In the genomic region with DNA sequence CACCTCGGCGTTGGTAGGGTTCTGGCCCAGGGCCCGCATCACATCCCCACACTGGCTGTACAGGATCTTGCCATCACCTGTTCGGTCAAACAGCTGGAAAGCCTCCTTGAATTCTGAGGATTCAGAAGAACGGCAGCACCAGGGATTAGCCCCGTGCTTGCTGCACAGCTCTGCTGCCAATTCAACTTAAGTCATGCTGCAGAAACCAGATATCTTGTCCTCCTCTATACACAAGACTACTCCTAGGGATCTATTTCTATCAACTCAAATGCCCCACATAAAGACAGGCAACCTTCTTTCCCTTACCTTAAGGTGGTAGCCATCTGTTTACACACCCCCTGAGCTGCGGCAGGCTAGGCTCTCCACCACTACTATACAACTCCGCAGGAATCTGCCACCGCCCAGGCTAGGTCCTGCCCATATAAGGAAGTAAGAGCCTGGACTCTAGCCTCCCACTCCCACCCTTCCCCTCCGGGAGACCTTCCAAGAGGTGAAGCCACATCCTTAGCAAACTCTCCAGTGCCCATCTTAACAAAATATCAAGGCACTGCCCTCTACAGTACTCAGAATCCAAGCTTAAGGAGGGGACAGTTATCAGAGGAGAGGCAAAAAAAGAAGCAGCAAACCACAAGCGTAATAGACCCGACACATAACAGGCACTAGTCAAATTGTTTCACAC, we compare ENCODE assay signal across 8 mouse cellular contexts. TPM values are rescaled to one million over a fixed set of nuclear protein-coding genes. Genes with fewer than 3 reads are reported as not detected.
A peak's percentile ranks its signal among the peaks of the same experiment; 100 is the strongest.
DNase-seq lines count a peak whose midpoint lies in the region; ATAC-seq and TF ChIP-seq lines count a peak whose summit lies in the region.

No protein-coding gene starts in this region.

- ATAC-seq in hindbrain, postnatal 0 days: peak; percentile 22
- peak; percentile 25 for ATAC-seq in limb, embryonic 14.5 days (ENCODE audit: low FRiP score, low read depth)
- peak; percentile 28; the same call in 1 of the 2 replicates for ATAC-seq in midbrain, embryonic 14.5 days (ENCODE audit: low FRiP score, low TSS enrichment)
- peak; percentile 75 for ATAC-seq in stomach, embryonic 16.5 days (ENCODE audit: insufficient read depth, low FRiP score)

- H3K4me1 ChIP-seq in hindbrain, postnatal 0 days (ENCODE audit: insufficient read depth, low read length): peaks cover 14% of the 10 kb centered on the region
- H3K4me1 ChIP-seq in limb, embryonic 14.5 days (ENCODE audit: control insufficient read depth, insufficient read depth, low read length): peaks cover 17% of the 10 kb centered on the region
- peaks cover 24% of the 10 kb centered on the region for H3K4me1 ChIP-seq in midbrain, embryonic 14.5 days (ENCODE audit: control insufficient read depth, insufficient read depth, low read length)
- peaks cover 37% of the 10 kb centered on the region for H3K4me1 ChIP-seq in stomach, embryonic 16.5 days (ENCODE audit: control insufficient read depth, insufficient read depth, low read length)

- no peak for TF ChIP-seq POLR2A in limb, embryonic 14.5 days (IDR thresholded peaks at IDR 0.05; ENCODE audit: borderline replicate concordance, extremely low read depth, insufficient read depth, insufficient read length)

- TF ChIP-seq CTCF in gastrocnemius, adult 2 months (IDR thresholded peaks at IDR 0.05): no peak
- TF ChIP-seq CTCF in hindbrain, postnatal 0 days (IDR thresholded peaks at IDR 0.05; ENCODE audit: low read depth): no peak

- WGBS in hindbrain, postnatal 0 days: 23% methylated on average over 12 of the region's 12 CpGs
- 19% methylated on average over 12 of the region's 12 CpGs for WGBS in limb, embryonic 14.5 days
- 29% methylated on average over 12 of the region's 12 CpGs for WGBS in midbrain, embryonic 14.5 days
- 10% methylated on average over 12 of the region's 12 CpGs for WGBS in stomach, embryonic 16.5 days

- no peaks in the 10 kb centered on the region for H3K9me3 ChIP-seq in hindbrain, postnatal 0 days (ENCODE audit: low read length)
- no peaks in the 10 kb centered on the region for H3K9me3 ChIP-seq in limb, embryonic 14.5 days (ENCODE audit: control insufficient read depth, low read length)
- H3K9me3 ChIP-seq in midbrain, embryonic 14.5 days (ENCODE audit: control insufficient read depth, low read length): no peaks in the 10 kb centered on the region
- H3K9me3 ChIP-seq in stomach, embryonic 16.5 days (replicated peaks; ENCODE audit: control insufficient read depth, low read length): no peaks in the 10 kb centered on the region

- intact Hi-C loops in gastrocnemius, adult 2 months (cut with DNase I): loop anchor here (2.0 to 5.0 kb wide), 2 partner anchors 32 to 35 kb away; a partner anchor contains a TSS

- peak; percentile 30 for DNase-seq in thymus, postnatal 0 days (ENCODE audit: low spot score)
- DNase-seq in thymus, postnatal 10 days (ENCODE audit: low spot score in 2 of 2): no peak
- peak; percentile 73 to 74 for DNase-seq in cerebellum, postnatal 10 days
- DNase-seq in gastrocnemius, adult 2 months: peak; percentile 75
- DNase-seq in hindbrain, postnatal 0 days (ENCODE audit: low spot score): peak; percentile 67
- DNase-seq in limb, embryonic 14.5 days (ENCODE audit: low spot score): peak; percentile 77
- peak; percentile 69 for DNase-seq in midbrain, embryonic 14.5 days

- peak overlapping the region; percentile 75 for H3K9ac ChIP-seq in hindbrain, postnatal 0 days (replicated peaks; ENCODE audit: low read length)
- peak overlapping the region; percentile 76 for H3K9ac ChIP-seq in limb, embryonic 14.5 days (ENCODE audit: low read depth, low read length, severe bottlenecking)
- peak overlapping the region; percentile 72 for H3K9ac ChIP-seq in midbrain, embryonic 14.5 days (replicated peaks; ENCODE audit: low read length)
- peak overlapping the region; percentile 93 for H3K9ac ChIP-seq in stomach, embryonic 16.5 days (ENCODE audit: low read length)

- H3K36me3 ChIP-seq in hindbrain, postnatal 0 days (ENCODE audit: insufficient read depth, low read length): peaks cover 27% of the 10 kb centered on the region
- H3K36me3 ChIP-seq in limb, embryonic 14.5 days (ENCODE audit: control insufficient read depth, insufficient read depth, low read length): peaks cover 41% of the 10 kb centered on the region
- H3K36me3 ChIP-seq in midbrain, embryonic 14.5 days (ENCODE audit: control insufficient read depth, insufficient read depth, low read length): peaks cover 42% of the 10 kb centered on the region
- H3K36me3 ChIP-seq in stomach, embryonic 16.5 days (ENCODE audit: control insufficient read depth, insufficient read depth, low read length): peaks cover 16% of the 10 kb centered on the region; the same call in 1 of the 2 replicates

- H3K27ac ChIP-seq in gastrocnemius, adult 2 months: peak overlapping the region; percentile 100
- peak overlapping the region; percentile 91 for H3K27ac ChIP-seq in hindbrain, postnatal 0 days
- peak overlapping the region; percentile 97 for H3K27ac ChIP-seq in limb, embryonic 14.5 days (replicated peaks; ENCODE audit: low read depth, low read length)
- H3K27ac ChIP-seq in midbrain, embryonic 14.5 days (replicated peaks; ENCODE audit: low read depth, low read length): peak overlapping the region; percentile 91
- H3K27ac ChIP-seq in stomach, embryonic 16.5 days (ENCODE audit: low read length): peak overlapping the region; percentile 99

- H3K4me2 ChIP-seq in hindbrain, postnatal 0 days (ENCODE audit: low read depth, low read length): peak overlapping the region; percentile 71
- H3K4me2 ChIP-seq in limb, embryonic 14.5 days (replicated peaks; ENCODE audit: low read depth, low read length, severe bottlenecking): peak overlapping the region; percentile 66
- H3K4me2 ChIP-seq in midbrain, embryonic 14.5 days (ENCODE audit: low read length): peak overlapping the region; percentile 71
- H3K4me2 ChIP-seq in stomach, embryonic 16.5 days (ENCODE audit: low read depth, low read length): peak overlapping the region; percentile 76

- no peaks in the 10 kb centered on the region for H3K27me3 ChIP-seq in hindbrain, postnatal 0 days (ENCODE audit: insufficient read depth, low read length)
- no peaks in the 10 kb centered on the region for H3K27me3 ChIP-seq in limb, embryonic 14.5 days (ENCODE audit: control insufficient read depth, insufficient read depth, low read length)
- no peaks in the 10 kb centered on the region for H3K27me3 ChIP-seq in midbrain, embryonic 14.5 days (ENCODE audit: control insufficient read depth, insufficient read depth, low read length)
- no peaks in the 10 kb centered on the region for H3K27me3 ChIP-seq in stomach, embryonic 16.5 days (ENCODE audit: control insufficient read depth, insufficient read depth, low read length)

- peak overlapping the region; percentile 98 for H3K4me3 ChIP-seq in gastrocnemius, adult 2 months
- peak overlapping the region; percentile 59 for H3K4me3 ChIP-seq in hindbrain, postnatal 0 days (ENCODE audit: low read length)
- peak overlapping the region; percentile 79 for H3K4me3 ChIP-seq in limb, embryonic 14.5 days (replicated peaks; ENCODE audit: low read length)
- peak overlapping the region; percentile 81 for H3K4me3 ChIP-seq in midbrain, embryonic 14.5 days (replicated peaks; ENCODE audit: low read depth, low read length)
- peak overlapping the region; percentile 73 for H3K4me3 ChIP-seq in stomach, embryonic 16.5 days (replicated peaks; ENCODE audit: low read length)

RNA-seq across cellular contexts. Expression of a gene that starts 1.2 kb away (rescaled TPM):
- 963 and 1,020 TPM in 2 replicates for polyA plus RNA-seq in thymus, postnatal 0 days (2015; fragmentation: Nextera tagmentation; extraction: Ambion mirVana)
- total RNA-seq in gastrocnemius, adult 2 months (2021): 100 to 1,000 TPM; 171 to 179 TPM
- total RNA-seq in hindbrain, postnatal 0 days (2014; rRNA removed): 565 and 585 TPM in 2 replicates
- polyA plus RNA-seq in hindbrain, postnatal 0 days (2015; fragmentation: Nextera tagmentation; extraction: Ambion mirVana): 1,081 and 1,089 TPM in 2 replicates
- polyA plus RNA-seq in limb, embryonic 14.5 days (2012; rRNA removed): 1,142 and 1,623 TPM in 2 replicates
- 1,081 and 1,105 TPM in 2 replicates for polyA plus RNA-seq in limb, embryonic 14.5 days (2014; fragmentation: Nextera tagmentation; extraction: Ambion mirVana)
- polyA plus RNA-seq in midbrain, embryonic 14.5 days (2014; fragmentation: Nextera tagmentation; extraction: Ambion mirVana): 750 and 787 TPM in 2 replicates
- polyA plus RNA-seq in stomach, embryonic 16.5 days (2015; fragmentation: Nextera tagmentation; extraction: Ambion mirVana): 2,126 and 2,216 TPM in 2 replicates

RNA-seq across cellular contexts. Expression of a gene that starts 5.7 kb away (rescaled TPM):
- 3.8 and 5.2 TPM in 2 replicates for polyA plus RNA-seq in thymus, postnatal 0 days (2015; fragmentation: Nextera tagmentation; extraction: Ambion mirVana)
- 10 to 100 TPM in 1 of 2 experiments, 1 to 10 TPM in 1; 6.5 to 17.8 TPM for total RNA-seq in gastrocnemius, adult 2 months (2021)
- total RNA-seq in hindbrain, postnatal 0 days (2014; rRNA removed): 27.1 and 34.6 TPM in 2 replicates
- polyA plus RNA-seq in hindbrain, postnatal 0 days (2015; fragmentation: Nextera tagmentation; extraction: Ambion mirVana): 4.2 and 4.9 TPM in 2 replicates
- polyA plus RNA-seq in limb, embryonic 14.5 days (2012; rRNA removed): 54.9 and 56.7 TPM in 2 replicates
- polyA plus RNA-seq in limb, embryonic 14.5 days (2014; fragmentation: Nextera tagmentation; extraction: Ambion mirVana): 6.1 and 6.6 TPM in 2 replicates
- 5.3 and 6.8 TPM in 2 replicates for polyA plus RNA-seq in midbrain, embryonic 14.5 days (2014; fragmentation: Nextera tagmentation; extraction: Ambion mirVana)
- 2.7 and 3.9 TPM in 2 replicates for polyA plus RNA-seq in stomach, embryonic 16.5 days (2015; fragmentation: Nextera tagmentation; extraction: Ambion mirVana)

RNA-seq across cellular contexts. Expression of a gene that starts 32.9 kb away (rescaled TPM):
- polyA plus RNA-seq in thymus, postnatal 0 days (2015; fragmentation: Nextera tagmentation; extraction: Ambion mirVana): 43.2 and 44.6 TPM in 2 replicates
- 10 to 100 TPM; 13.7 to 14.3 TPM for total RNA-seq in gastrocnemius, adult 2 months (2021)
- 22.9 and 29.0 TPM in 2 replicates for total RNA-seq in hindbrain, postnatal 0 days (2014; rRNA removed)
- polyA plus RNA-seq in hindbrain, postnatal 0 days (2015; fragmentation: Nextera tagmentation; extraction: Ambion mirVana): 13.3 TPM in 2 replicates
- polyA plus RNA-seq in limb, embryonic 14.5 days (2012; rRNA removed): 51.3 and 59.6 TPM in 2 replicates
- 35.8 and 37.9 TPM in 2 replicates for polyA plus RNA-seq in limb, embryonic 14.5 days (2014; fragmentation: Nextera tagmentation; extraction: Ambion mirVana)
- 6.0 and 10.9 TPM in 2 replicates for polyA plus RNA-seq in midbrain, embryonic 14.5 days (2014; fragmentation: Nextera tagmentation; extraction: Ambion mirVana)
- polyA plus RNA-seq in stomach, embryonic 16.5 days (2015; fragmentation: Nextera tagmentation; extraction: Ambion mirVana): 32.9 TPM in 2 replicates

RNA-seq across cellular contexts. Expression of a gene that starts 33.7 kb away (rescaled TPM):
- polyA plus RNA-seq in thymus, postnatal 0 days (2015; fragmentation: Nextera tagmentation; extraction: Ambion mirVana): 37.2 and 41.7 TPM in 2 replicates
- total RNA-seq in gastrocnemius, adult 2 months (2021): 10 to 100 TPM; 46.5 to 53.2 TPM
- total RNA-seq in hindbrain, postnatal 0 days (2014; rRNA removed): 174 and 181 TPM in 2 replicates
- polyA plus RNA-seq in hindbrain, postnatal 0 days (2015; fragmentation: Nextera tagmentation; extraction: Ambion mirVana): 112 and 120 TPM in 2 replicates
- 216 and 219 TPM in 2 replicates for polyA plus RNA-seq in limb, embryonic 14.5 days (2012; rRNA removed)
- 98.0 and 110 TPM in 2 replicates for polyA plus RNA-seq in limb, embryonic 14.5 days (2014; fragmentation: Nextera tagmentation; extraction: Ambion mirVana)
- 172 and 229 TPM in 2 replicates for polyA plus RNA-seq in midbrain, embryonic 14.5 days (2014; fragmentation: Nextera tagmentation; extraction: Ambion mirVana)
- polyA plus RNA-seq in stomach, embryonic 16.5 days (2015; fragmentation: Nextera tagmentation; extraction: Ambion mirVana): 59.5 and 62.4 TPM in 2 replicates

RNA-seq across cellular contexts. Expression of a gene that starts 54.8 kb away (rescaled TPM):
- 17.8 and 18.8 TPM in 2 replicates for polyA plus RNA-seq in thymus, postnatal 0 days (2015; fragmentation: Nextera tagmentation; extraction: Ambion mirVana)
- 1 to 10 TPM; 4.2 to 6.5 TPM for total RNA-seq in gastrocnemius, adult 2 months (2021)
- 19.3 and 19.4 TPM in 2 replicates for total RNA-seq in hindbrain, postnatal 0 days (2014; rRNA removed)
- polyA plus RNA-seq in hindbrain, postnatal 0 days (2015; fragmentation: Nextera tagmentation; extraction: Ambion mirVana): 12.5 and 13.8 TPM in 2 replicates
- polyA plus RNA-seq in limb, embryonic 14.5 days (2012; rRNA removed): 15.2 and 17.2 TPM in 2 replicates
- polyA plus RNA-seq in limb, embryonic 14.5 days (2014; fragmentation: Nextera tagmentation; extraction: Ambion mirVana): 13.7 and 14.5 TPM in 2 replicates
- 17.6 and 19.6 TPM in 2 replicates for polyA plus RNA-seq in midbrain, embryonic 14.5 days (2014; fragmentation: Nextera tagmentation; extraction: Ambion mirVana)
- polyA plus RNA-seq in stomach, embryonic 16.5 days (2015; fragmentation: Nextera tagmentation; extraction: Ambion mirVana): 10.7 and 10.8 TPM in 2 replicates

Comparison
In these comparisons a context has a peak if more than half of its experiments do, and no peak if none do; other contexts are left out.
1. DNase-seq: peak in thymus, postnatal 0 days (single experiment), cerebellum, postnatal 10 days (2 of 2), gastrocnemius, adult 2 months (single experiment), hindbrain, postnatal 0 days (single experiment), limb, embryonic 14.5 days (single experiment) and midbrain, embryonic 14.5 days (single experiment); none in thymus, postnatal 10 days (0 of 2).
2. ATAC-seq: peak in every context shown above with its lines; median percentile 75 in stomach, embryonic 16.5 days; 28 in midbrain, embryonic 14.5 days; 25 in limb, embryonic 14.5 days; 22 in hindbrain, postnatal 0 days.
3. Peak in every context shown above with its lines, with median percentiles within 50 percentile points of each other: H3K27ac ChIP-seq, H3K4me3 ChIP-seq, H3K4me2 ChIP-seq and H3K9ac ChIP-seq.